Mouse (Mus musculus) left cerebral cortex, adult 8-10 months (tissue): ENCODE results near the gene 1700029I15Rik. TPM values are rescaled to one million over a fixed set of nuclear protein-coding genes. Genes with fewer than 3 reads are reported as not detected.
A peak's percentile ranks its signal among the peaks of the same experiment; 100 is the strongest.

ENCODE experiments used
- DNase-seq, 2 experiments: peaks; one replicate each; pipeline ENCODE4 v3.0.0; 2022; ENCODE audit warnings: low spot score in 2 of 2
- total RNA-seq, 4 experiments: library from RNA; stranded (reverse); gene quantifications; 2 replicates each; pipeline ENCODE4 v1.2.4; 2022

1700029I15Rik gene
- total RNA-seq, 4 experiments from 2014 or later, result 2.1 to 4.8 (median 3.4) TPM

- DNase-seq, result no peak
These were observed 9.4 kb upstream of the 1700029I15Rik start for GRCm38 (mm10) chr2:92372767-92373436.

GRCm38 (mm10) chr2:92373437-92373813, 8.9 kb upstream of the 1700029I15Rik start:
- no peak for DNase-seq

- DNase-seq, result no peak
These were observed 7.8 kb upstream of the 1700029I15Rik start, which contains the start of the genes Pex16 and Large2 for GRCm38 (mm10) chr2:92374514-92374913. Pex16 (plus strand) TSS chr2:92374676. Large2 (minus strand) TSS chr2:92374869.

GRCm38 (mm10) chr2:92375099-92375623, 7.2 kb upstream of the 1700029I15Rik start:
- DNase-seq, result peak; percentile 82 to 98

GRCm38 (mm10) chr2:92375788-92376187, 6.5 kb upstream of the 1700029I15Rik start:
- no peak for DNase-seq

- no peak for DNase-seq
These were observed 6.0 kb upstream of the 1700029I15Rik start for GRCm38 (mm10) chr2:92376300-92376699.

GRCm38 (mm10) chr2:92377320-92377719, 5.0 kb upstream of the 1700029I15Rik start:
- no peak for DNase-seq

- DNase-seq, result no peak
These were observed 2.4 kb upstream of the 1700029I15Rik start for GRCm38 (mm10) chr2:92379783-92380494.

GRCm38 (mm10) chr2:92380495-92381050, 1.8 kb upstream of the 1700029I15Rik start:
- DNase-seq, result no peak

- no peak for DNase-seq
These were observed 1.2 kb upstream of the 1700029I15Rik start for GRCm38 (mm10) chr2:92381161-92381560.

GRCm38 (mm10) chr2:92382759-92383158, 421 bp downstream of the 1700029I15Rik start:
- no peak for DNase-seq

- no peak for DNase-seq
These were observed 1.8 kb downstream of the 1700029I15Rik start for GRCm38 (mm10) chr2:92384101-92384500.

GRCm38 (mm10) chr2:92385113-92386051, 3.0 kb downstream of the 1700029I15Rik start:
- no peak for DNase-seq

- no peak for DNase-seq
These were observed 4.7 kb downstream of the 1700029I15Rik start for GRCm38 (mm10) chr2:92386821-92387570.

- peak in 1 of 2 experiments; percentile 87 for DNase-seq
These were observed 5.3 kb downstream of the 1700029I15Rik start for GRCm38 (mm10) chr2:92387646-92388045.

GRCm38 (mm10) chr2:92388081-92388517, 5.8 kb downstream of the 1700029I15Rik start:
- no peak for DNase-seq

- DNase-seq, result peak; percentile 84 to 98
These were observed 6.7 kb downstream of the 1700029I15Rik start for GRCm38 (mm10) chr2:92388891-92389641.

- no peak for DNase-seq
These were observed 7.3 kb downstream of the 1700029I15Rik start for GRCm38 (mm10) chr2:92389645-92390044.

GRCm38 (mm10) chr2:92390206-92390930, 8.0 kb downstream of the 1700029I15Rik start:
- DNase-seq, result no peak
